Mouse (Mus musculus): Measurements from ENCODE around the gene Cryzl1.
A peak's percentile ranks its signal among the peaks of the same experiment; 100 is the strongest.

Gene Cryzl1

GRCm38 (mm10) chr16:91728123-91729065, at the start of gene Cryzl1:
Gene Cryzl1, minus strand, starts transcription at chr16:91728975.
- DNase-seq: peak; percentile 98 to 99

- no peak for DNase-seq
Observed at GRCm38 (mm10) chr16:91772586-91772985, 43.8 kb upstream of the Cryzl1 start.

- no peak for DNase-seq
Observed at GRCm38 (mm10) chr16:91771334-91771733, 42.6 kb upstream of the Cryzl1 start.

GRCm38 (mm10) chr16:91770662-91771061, 41.9 kb upstream of the Cryzl1 start:
- DNase-seq: no peak

- no peak for DNase-seq
Observed at GRCm38 (mm10) chr16:91769911-91770310, 41.1 kb upstream of the Cryzl1 start.

GRCm38 (mm10) chr16:91768586-91768985, 39.8 kb upstream of the Cryzl1 start:
- DNase-seq: no peak

GRCm38 (mm10) chr16:91767165-91767701, 38.5 kb upstream of the Cryzl1 start:
- DNase-seq: no peak

GRCm38 (mm10) chr16:91765816-91766210, 37.0 kb upstream of the Cryzl1 start:
- DNase-seq: no peak

GRCm38 (mm10) chr16:91765121-91765815, 36.5 kb upstream of the Cryzl1 start:
- no peak for DNase-seq

- DNase-seq: no peak
Observed at GRCm38 (mm10) chr16:91764414-91764813, 35.6 kb upstream of the Cryzl1 start.

GRCm38 (mm10) chr16:91763975-91764374, 35.2 kb upstream of the Cryzl1 start:
- no peak for DNase-seq

GRCm38 (mm10) chr16:91762476-91762875, 33.7 kb upstream of the Cryzl1 start:
- no peak for DNase-seq

- DNase-seq: no peak
Observed at GRCm38 (mm10) chr16:91761761-91762160, 33.0 kb upstream of the Cryzl1 start.

GRCm38 (mm10) chr16:91761202-91761601, 32.4 kb upstream of the Cryzl1 start:
- DNase-seq: no peak

- DNase-seq: no peak
Observed at GRCm38 (mm10) chr16:91754957-91755356, 26.2 kb upstream of the Cryzl1 start.

GRCm38 (mm10) chr16:91753611-91754010, 24.8 kb upstream of the Cryzl1 start:
- no peak for DNase-seq

GRCm38 (mm10) chr16:91751644-91752385, 23.0 kb upstream of the Cryzl1 start:
- DNase-seq: no peak

GRCm38 (mm10) chr16:91747567-91747966, 18.8 kb upstream of the Cryzl1 start:
- DNase-seq: no peak

GRCm38 (mm10) chr16:91746101-91746950, 17.6 kb upstream of the Cryzl1 start:
- DNase-seq: peak; percentile 23 to 48

GRCm38 (mm10) chr16:91743055-91743454, 14.3 kb upstream of the Cryzl1 start:
- no peak for DNase-seq

GRCm38 (mm10) chr16:91740918-91741255, 12.1 kb upstream of the Cryzl1 start:
- DNase-seq: no peak

Data from lung, postnatal 4 days (tissue).